Mouse (Mus musculus) C2C12 (cell line): ENCODE measurements around the gene Bcdin3d.

Experiments
- CTCF ChIP-seq: IDR thresholded peaks from one replicate; pipeline ENCODE4 v1.5.1; 2011; ENCODE audit not compliant: control insufficient read depth, insufficient read depth, insufficient read length
- FOSL1 ChIP-seq: IDR thresholded peaks from one replicate; pipeline ENCODE4 v1.8.0; 2011; ENCODE audit warnings: mild to moderate bottlenecking, low read length; ENCODE audit not compliant: poor library complexity, insufficient read depth, severe bottlenecking
- MYOG ChIP-seq: IDR thresholded peaks from one replicate; pipeline ENCODE4 v1.6.1; 2011; ENCODE audit not compliant: control insufficient read depth, insufficient read length; ENCODE audit errors: extremely low read depth
- USF1 ChIP-seq: IDR thresholded peaks from one replicate; pipeline ENCODE4 v1.6.1; 2011; ENCODE audit warnings: low read depth, mild to moderate bottlenecking, control low read depth, moderate library complexity

DNA sequence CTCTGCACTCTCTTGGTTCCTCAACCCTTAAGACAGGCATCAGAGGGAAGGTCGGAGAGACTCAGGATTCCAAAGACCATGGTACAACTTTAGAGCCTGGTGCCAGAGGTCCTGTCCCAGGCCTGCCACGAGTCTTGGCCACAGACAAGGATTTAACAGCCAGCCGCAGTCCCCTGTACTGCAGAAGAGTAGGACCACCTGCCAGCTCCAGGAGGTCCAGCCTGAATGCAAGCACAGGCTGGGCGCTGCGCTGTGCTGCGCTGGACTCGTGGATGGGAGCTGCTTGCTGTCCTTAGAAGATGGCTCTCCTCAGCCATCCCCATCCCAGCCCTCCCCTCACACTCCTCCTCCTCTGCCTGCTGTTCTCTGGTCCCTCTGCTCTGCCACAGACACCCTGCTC is 43.2 kb upstream of the Bcdin3d start:
- TF ChIP-seq FOSL1: no peak
- TF ChIP-seq CTCF: no peak
- TF ChIP-seq USF1: no peak
- no peak for TF ChIP-seq MYOG
